Mouse (Mus musculus) midbrain, embryonic 12.5 days (tissue): ENCODE data around the gene Pes1. TPM values are rescaled to one million over a fixed set of nuclear protein-coding genes. Genes with fewer than 3 reads are reported as not detected.

Experiments used
- ATAC-seq: fragments of 200-750 bp; cut with Nextera tagmentation; 2 replicates; pipeline ENCODE4 v1.8.0; 2017; ENCODE audit warnings: low read depth, moderate TSS enrichment, moderate library complexity; ENCODE audit not compliant: low FRiP score
- H3K27ac ChIP-seq: fragments of 300-500 bp; sonication (generic); replicated peaks from 2 replicates; pipeline ENCODE4 v1.5.1; 2016; ENCODE audit warnings: mild to moderate bottlenecking
- H3K27me3 ChIP-seq: fragments of 300-500 bp; sonication (generic); 2 replicates; pipeline ENCODE4 v1.6.1; 2016; ENCODE audit warnings: mild to moderate bottlenecking
- H3K36me3 ChIP-seq: fragments of 300-500 bp; sonication (generic); 2 replicates; pipeline ENCODE4 v1.6.1; 2016
- H3K4me1 ChIP-seq: fragments of 300-500 bp; sonication (generic); 2 replicates; pipeline ENCODE4 v1.6.1; 2016
- H3K4me2 ChIP-seq: fragments of 300-500 bp; sonication (generic); replicated peaks from 2 replicates; pipeline ENCODE4 v1.6.1; 2016; ENCODE audit warnings: mild to moderate bottlenecking, moderate library complexity
- H3K4me3 ChIP-seq: fragments of 300-500 bp; sonication (generic); 2 replicates; pipeline ENCODE4 v1.5.1; 2016; ENCODE audit warnings: mild to moderate bottlenecking
- H3K9ac ChIP-seq: fragments of 300-500 bp; sonication (generic); replicated peaks from 2 replicates; pipeline ENCODE4 v1.6.1; 2016; ENCODE audit warnings: mild to moderate bottlenecking, moderate library complexity
- H3K9me3 ChIP-seq: fragments of 300-500 bp; sonication (generic); 2 replicates; pipeline ENCODE4 v1.6.1; 2016; ENCODE audit warnings: mild to moderate bottlenecking
- WGBS: fragments of 180-500 bp; shearing (Covaris S2); methylation state at CpG from one replicate; pipeline ENCODE4 v1.1.7; 2016; 5-methylcytosine and 5-hydroxymethylcytosine counted together
- polyA plus RNA-seq: library from polyadenylated mRNA; unstranded; fragments of >200 nt; fragmentation: Nextera tagmentation; extraction: Ambion mirVana; gene quantifications from 2 replicates; pipeline ENCODE4 v1.2.1, GENCODE M21; 2016

Gene Pes1
- polyA plus RNA-seq, 1 experiment from 2014 or later = 75.3 TPM

DNA sequence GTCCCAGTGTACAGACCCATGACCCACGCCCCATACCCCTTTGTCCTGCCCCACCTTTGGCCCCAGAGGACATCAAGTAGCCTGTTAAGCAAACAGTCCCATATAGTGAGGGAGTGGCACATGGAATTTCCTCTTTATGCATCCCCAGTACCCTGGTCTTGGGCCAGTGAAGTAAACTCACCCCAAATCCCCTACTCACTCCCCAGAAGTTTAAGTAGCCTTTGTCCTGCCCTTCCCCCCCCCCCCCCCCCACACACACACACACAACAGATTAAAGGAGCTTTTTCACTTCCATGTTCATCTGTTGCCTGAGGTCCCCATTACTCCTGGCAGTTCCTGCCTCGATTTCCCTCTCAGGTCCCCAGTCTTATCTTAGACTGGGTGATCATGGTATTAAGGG, 59.5 kb downstream of the Pes1 start:
- no peak overlapping the region for H3K4me2 ChIP-seq
- H3K27ac ChIP-seq = no peak overlapping the region
- 67% methylated on average over 2 of the region's 2 CpGs for WGBS
- H3K9ac ChIP-seq = no peak overlapping the region
- no peaks in the 10 kb centered on the region for H3K9me3 ChIP-seq
- H3K4me1 ChIP-seq = no peaks in the 10 kb centered on the region
- H3K27me3 ChIP-seq = no peaks in the 10 kb centered on the region
- no peak for ATAC-seq
- no peak overlapping the region for H3K4me3 ChIP-seq
- H3K36me3 ChIP-seq = no peaks in the 10 kb centered on the region

DNA sequence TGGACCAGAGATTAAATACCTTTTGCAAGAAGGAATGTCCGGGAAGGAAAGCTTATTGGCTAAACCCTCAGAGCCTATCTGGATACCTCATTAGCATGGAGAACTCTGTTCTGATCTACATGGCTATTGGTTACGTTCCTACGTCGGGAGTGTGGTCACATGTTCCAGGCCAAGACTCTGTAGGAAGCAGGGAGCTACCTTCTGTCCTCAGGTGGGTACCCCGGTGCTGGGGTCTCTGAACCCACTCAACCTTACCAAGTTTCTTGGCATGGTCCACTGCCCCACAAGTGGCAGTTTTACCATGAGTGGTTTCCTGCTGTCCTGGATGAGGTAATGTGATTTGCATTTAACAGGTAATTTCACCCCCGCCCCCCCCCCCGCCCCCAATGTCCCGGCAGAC, 63.3 kb downstream of the Pes1 start:
- H3K4me2 ChIP-seq = no peak overlapping the region
- ATAC-seq = no peak
- H3K36me3 ChIP-seq = no peaks in the 10 kb centered on the region
- H3K9ac ChIP-seq = no peak overlapping the region
- WGBS = 83% methylated on average over 8 of the region's 8 CpGs
- no peaks in the 10 kb centered on the region for H3K4me1 ChIP-seq
- no peak overlapping the region for H3K27ac ChIP-seq
- H3K4me3 ChIP-seq = no peak overlapping the region
- H3K9me3 ChIP-seq = no peaks in the 10 kb centered on the region
- peaks cover 7% of the 10 kb centered on the region for H3K27me3 ChIP-seq

- Histone ChIP-seq H3K4me2 (no peak overlapping the region), H3K4me3 (no peak overlapping the region), H3K4me1 (no peaks in the 10 kb centered on the region), H3K9me3 (no peaks in the 10 kb centered on the region), H3K27ac (no peak overlapping the region), H3K36me3 (no peaks in the 10 kb centered on the region), H3K27me3 (peaks cover 7% of the 10 kb centered on the region), H3K9ac (no peak overlapping the region)
- ATAC-seq = no peak
- WGBS = 85% methylated on average over 9 of the region's 9 CpGs
These were observed 64.0 kb downstream of the Pes1 start for GRCm38 (mm10) chr11:4027561-4028334.

DNA sequence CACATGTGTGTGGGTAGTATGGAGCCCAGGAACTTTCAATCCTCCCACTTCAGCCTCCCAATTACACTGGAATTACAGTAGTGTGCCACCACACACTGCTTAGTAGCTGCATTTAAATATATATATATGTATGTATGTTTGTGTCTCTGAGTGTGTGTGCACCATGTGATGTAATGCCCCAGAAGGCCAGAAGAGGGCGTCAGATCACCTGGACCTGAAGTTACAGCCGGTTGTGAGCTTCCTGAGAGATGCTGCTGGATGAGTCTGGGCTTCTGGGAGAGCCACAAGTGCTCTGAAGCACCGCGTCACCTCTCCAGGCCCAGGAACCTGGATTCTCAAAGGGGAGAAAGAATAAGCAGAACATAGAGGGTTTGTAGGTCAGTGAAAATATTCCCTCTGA, 65.6 kb downstream of the Pes1 start:
- Histone ChIP-seq H3K4me1 (no peaks in the 10 kb centered on the region), H3K27me3 (peaks cover 7% of the 10 kb centered on the region), H3K9me3 (no peaks in the 10 kb centered on the region), H3K4me3 (no peak overlapping the region), H3K36me3 (no peaks in the 10 kb centered on the region), H3K9ac (no peak overlapping the region), H3K4me2 (no peak overlapping the region), H3K27ac (no peak overlapping the region)
- WGBS = 69% methylated on average over 4 of the region's 4 CpGs
- ATAC-seq = no peak

Other genes starting within 250 kb of the Pes1 start
- gene Osbp2, start 100.1 kb upstream of the Pes1 start, polyA plus RNA-seq = 5.1 and 5.3 TPM in 2 replicates
- gene 4921536K21Rik, start 68.9 kb upstream of the Pes1 start, polyA plus RNA-seq = 0.74 and 1.1 TPM in 2 replicates
- gene Dusp18, start 68.7 kb upstream of the Pes1 start, polyA plus RNA-seq = 29.4 and 29.9 TPM in 2 replicates
- gene Slc35e4, start 49.3 kb upstream of the Pes1 start, polyA plus RNA-seq = 6.7 and 7.8 TPM in 2 replicates
- 23.2 and 27.0 TPM in 2 replicates for gene Tcn2, start 31.8 kb upstream of the Pes1 start, polyA plus RNA-seq
- gene 4930556J24Rik, start 12.8 kb downstream of the Pes1 start, polyA plus RNA-seq = 0.20 and 0.26 TPM in 2 replicates
- 0.65 and 0.80 TPM in 2 replicates for gene Gal3st1, start 19.7 kb downstream of the Pes1 start, polyA plus RNA-seq
- gene Sec14l4, start 67.5 kb downstream of the Pes1 start, polyA plus RNA-seq = not detected in 2 replicates
- not detected in 2 replicates for gene Sec14l3, start 100.9 kb downstream of the Pes1 start, polyA plus RNA-seq
- gene Mtfp1, start 131.5 kb downstream of the Pes1 start, polyA plus RNA-seq = 5.3 and 5.9 TPM in 2 replicates
- 3.0 and 3.2 TPM in 2 replicates for gene Sec14l2, start 159.4 kb downstream of the Pes1 start, polyA plus RNA-seq
- gene Rnf215, start 171.2 kb downstream of the Pes1 start, polyA plus RNA-seq = 36.8 and 37.5 TPM in 2 replicates
- gene Ccdc157, start 196.3 kb downstream of the Pes1 start, polyA plus RNA-seq = 8.1 and 9.8 TPM in 2 replicates
- gene Sf3a1, start 196.4 kb downstream of the Pes1 start, polyA plus RNA-seq = 83.3 and 85.2 TPM in 2 replicates
- gene Tbc1d10a, start 222.8 kb downstream of the Pes1 start, polyA plus RNA-seq = 27.5 and 28.7 TPM in 2 replicates